Mouse (Mus musculus) olfactory bulb, adult 2 months (tissue): ENCODE data around the gene Bco1.

Source experiments
- CTCF ChIP-seq: fragments of 200-500 bp; IDR thresholded peaks from 2 replicates; pipeline ENCODE4 v1.5.1; 2012; ENCODE audit warnings: low read depth, mild to moderate bottlenecking, low read length, moderate library complexity; ENCODE audit not compliant: insufficient read depth
- POLR2A ChIP-seq: fragments of 200-500 bp; IDR thresholded peaks from 2 replicates; pipeline ENCODE4 v1.6.1; 2012; ENCODE audit warnings: mild to moderate bottlenecking, low read depth, low read length, moderate library complexity; ENCODE audit not compliant: insufficient read depth

DNA sequence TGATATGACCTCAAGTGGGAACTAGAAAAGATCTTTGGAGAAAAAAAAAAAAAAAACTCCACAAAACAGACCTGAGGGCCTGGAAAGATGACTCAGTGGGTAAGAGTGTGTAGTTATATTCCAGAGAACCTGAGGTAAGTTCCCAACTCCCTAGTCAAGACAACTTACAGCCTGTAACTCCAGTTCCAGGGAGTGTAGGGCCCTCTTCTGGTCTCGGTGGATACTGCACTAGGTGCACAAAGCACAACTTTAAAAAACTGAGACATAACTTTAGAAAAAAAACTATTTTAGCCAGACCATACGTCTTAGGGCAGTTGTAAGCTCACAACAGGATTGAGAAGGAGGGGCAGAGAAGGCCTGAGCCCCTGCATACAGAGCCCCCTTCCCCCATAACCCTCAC is 82.4 kb downstream of the Bco1 start:
- TF ChIP-seq POLR2A (no peak), CTCF (no peak)
